Mouse (Mus musculus) retina, adult 2 months (tissue): Measurements from ENCODE around the gene Calm2.

ENCODE experiments used
- DNase-seq: peaks from one replicate; pipeline ENCODE4 v3.0.0-alpha.2; 2012; ENCODE audit warnings: low read depth, low spot score

The Calm2 gene

DNA sequence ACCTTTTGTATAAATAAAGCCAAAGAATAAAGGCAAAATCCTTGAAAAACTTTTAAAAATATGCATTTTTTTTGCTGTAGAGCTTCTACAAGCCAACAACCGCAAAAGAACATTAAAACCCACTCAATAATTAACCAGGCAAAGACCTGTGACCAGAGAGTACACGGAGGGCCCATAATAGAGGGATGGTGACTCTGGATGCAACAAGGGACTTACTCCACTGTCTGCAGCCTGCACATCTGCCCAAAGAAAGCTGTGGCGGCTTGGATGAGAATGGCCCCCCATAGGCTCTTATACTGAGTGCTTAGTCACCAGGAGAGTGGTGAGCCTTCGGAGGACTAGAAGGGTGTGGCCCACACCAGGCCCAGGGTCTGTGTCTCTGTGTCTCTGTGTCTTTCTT, 43.3 kb downstream of the Calm2 start:
- no peak for DNase-seq

DNA sequence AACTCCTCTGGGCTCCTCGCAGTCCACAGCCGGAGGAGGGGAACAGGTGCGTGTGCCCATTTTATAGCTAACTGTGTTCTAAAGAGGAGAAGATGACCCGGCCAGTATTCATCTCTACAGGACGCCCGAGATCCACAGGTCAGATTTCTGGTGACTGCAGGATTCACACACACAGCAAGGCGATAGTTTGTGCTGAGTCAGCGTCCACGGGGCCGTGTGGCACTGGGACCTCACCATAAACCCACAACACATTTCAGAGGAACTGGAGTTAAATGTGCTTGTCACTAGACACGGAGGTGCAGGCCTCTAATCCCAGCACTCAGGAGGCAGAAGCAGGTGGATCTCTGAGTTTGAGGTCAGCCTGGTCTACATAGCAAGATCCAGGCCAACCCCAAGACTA, 44.3 kb downstream of the Calm2 start:
- no peak for DNase-seq

DNA sequence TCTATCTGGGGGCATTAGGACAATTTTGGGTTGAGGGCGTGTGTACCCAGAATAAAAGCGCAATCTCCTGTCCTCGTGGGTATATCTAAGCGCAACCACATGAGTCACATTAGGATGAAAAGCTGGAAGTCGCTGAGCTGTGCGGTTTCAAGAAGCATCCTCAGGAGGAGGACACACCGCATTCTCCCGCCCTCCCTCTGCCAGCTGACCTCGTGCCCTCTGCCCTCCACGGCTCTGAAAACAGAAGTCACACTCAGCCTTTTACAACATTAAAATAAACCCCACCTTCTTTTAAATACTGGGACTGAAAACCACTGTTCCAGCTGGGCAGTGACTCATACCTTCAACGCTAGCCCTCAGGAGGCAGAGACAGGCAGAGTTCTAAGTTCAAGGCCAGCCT, 49.6 kb downstream of the Calm2 start:
- DNase-seq, result no peak

DNA sequence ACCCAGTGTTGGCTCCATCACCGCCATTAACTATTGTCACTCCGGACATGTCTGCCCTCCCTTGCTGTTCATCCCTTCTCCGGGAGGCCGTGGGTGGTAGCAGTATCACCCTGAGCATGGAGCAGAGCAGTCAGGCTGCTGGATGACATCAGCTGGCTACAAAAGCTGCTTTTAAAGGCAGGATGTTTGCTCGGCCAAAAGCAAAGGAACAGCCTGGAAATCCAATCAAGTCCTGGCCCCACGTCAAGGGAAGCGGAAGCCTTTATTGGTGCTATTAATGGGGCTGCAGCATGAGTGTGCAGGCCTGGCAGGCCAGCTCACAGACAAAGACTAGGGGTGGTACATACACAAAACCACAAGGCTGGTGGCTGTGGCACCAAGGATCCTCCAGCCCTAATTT, 55.5 kb downstream of the Calm2 start:
- no peak for DNase-seq

DNA sequence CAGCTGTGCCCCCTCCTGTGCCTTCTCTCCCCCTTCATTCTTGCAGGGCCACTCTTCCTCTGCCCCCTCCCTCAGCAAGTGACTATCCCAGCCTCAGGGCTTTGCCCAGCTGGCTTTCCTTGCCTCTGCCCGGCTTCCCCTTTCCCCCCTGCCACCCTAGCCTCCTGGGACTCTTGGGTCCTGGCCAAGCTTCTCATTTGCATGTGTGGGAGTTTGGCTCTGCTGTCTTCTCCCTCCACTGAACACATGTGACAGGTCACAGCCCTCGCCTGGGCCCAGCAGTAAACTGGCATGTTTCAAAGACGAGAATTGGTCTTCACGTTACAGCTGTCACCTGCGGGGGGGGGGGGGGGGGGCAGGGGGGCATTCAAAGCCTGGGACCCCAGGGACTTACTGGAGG, 59.7 kb downstream of the Calm2 start:
- DNase-seq, result no peak

DNA sequence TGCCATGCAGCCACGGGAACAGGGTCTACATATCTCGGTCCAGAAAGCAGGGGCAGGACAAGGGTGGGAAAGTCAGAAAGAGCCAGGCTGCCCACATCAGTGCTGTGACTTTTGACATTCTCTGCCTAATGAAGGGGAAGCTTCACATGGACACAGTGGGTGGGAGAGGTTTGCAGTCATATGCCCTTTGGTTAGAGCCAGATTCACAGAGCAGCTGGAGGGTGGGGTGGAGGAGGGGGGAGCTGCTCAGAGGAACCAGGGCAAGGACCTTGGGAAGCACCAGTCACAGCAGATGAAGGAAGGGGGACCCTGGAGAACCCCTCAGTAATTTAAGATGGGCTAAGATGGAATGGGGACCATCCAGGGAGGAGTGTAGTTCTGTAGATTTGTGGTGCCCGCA, 60.9 kb downstream of the Calm2 start:
- DNase-seq, result no peak
